Mouse (Mus musculus) spleen, postnatal 4 days (tissue): ENCODE results near the gene Scn8a.

Experiments used
- DNase-seq, 2 experiments: peaks; one replicate each; pipeline ENCODE4 v3.0.0; 2022; ENCODE audit warnings: low spot score in 2 of 2

Gene Scn8a

GRCm38 (mm10) chr15:100953955-100954354, 84.3 kb downstream of the Scn8a start:
- no peak for DNase-seq

- DNase-seq = no peak
Measured at GRCm38 (mm10) chr15:100954751-100955150, 85.1 kb downstream of the Scn8a start.

GRCm38 (mm10) chr15:100960958-100961357, 91.3 kb downstream of the Scn8a start:
- no peak for DNase-seq

- DNase-seq = no peak
Measured at GRCm38 (mm10) chr15:100961561-100961960, 91.9 kb downstream of the Scn8a start.

GRCm38 (mm10) chr15:100971443-100971842, 101.8 kb downstream of the Scn8a start:
- DNase-seq = no peak

GRCm38 (mm10) chr15:100972795-100973194, 103.1 kb downstream of the Scn8a start:
- DNase-seq = no peak

- no peak for DNase-seq
Measured at GRCm38 (mm10) chr15:100974679-100975078, 105.0 kb downstream of the Scn8a start.

- DNase-seq = no peak
Measured at GRCm38 (mm10) chr15:100983427-100984153, 113.9 kb downstream of the Scn8a start.

GRCm38 (mm10) chr15:100984154-100984893, 114.7 kb downstream of the Scn8a start:
- DNase-seq = no peak

- DNase-seq = no peak
Measured at GRCm38 (mm10) chr15:100986479-100986878, 116.8 kb downstream of the Scn8a start.

- no peak for DNase-seq
Measured at GRCm38 (mm10) chr15:100987031-100987430, 117.4 kb downstream of the Scn8a start.

GRCm38 (mm10) chr15:100990283-100990682, 120.6 kb downstream of the Scn8a start:
- no peak for DNase-seq

GRCm38 (mm10) chr15:100997090-100997489, 127.4 kb downstream of the Scn8a start:
- DNase-seq = no peak

GRCm38 (mm10) chr15:101001685-101002084, 132.0 kb downstream of the Scn8a start:
- no peak for DNase-seq

- no peak for DNase-seq
Measured at GRCm38 (mm10) chr15:101002466-101002865, 132.8 kb downstream of the Scn8a start.

GRCm38 (mm10) chr15:101004538-101004937, 134.9 kb downstream of the Scn8a start:
- DNase-seq = no peak

- DNase-seq = no peak
Measured at GRCm38 (mm10) chr15:101005717-101006116, 136.1 kb downstream of the Scn8a start.

GRCm38 (mm10) chr15:101006251-101007040, 136.8 kb downstream of the Scn8a start:
- no peak for DNase-seq

- no peak for DNase-seq
Measured at GRCm38 (mm10) chr15:101007236-101007635, 137.6 kb downstream of the Scn8a start.

- no peak for DNase-seq
Measured at GRCm38 (mm10) chr15:101008386-101009010, 138.8 kb downstream of the Scn8a start.

GRCm38 (mm10) chr15:101011352-101011751, 141.7 kb downstream of the Scn8a start:
- DNase-seq = no peak

GRCm38 (mm10) chr15:101028960-101029359, 159.3 kb downstream of the Scn8a start:
- no peak for DNase-seq
